Mouse (Mus musculus): ENCODE results near the gene Lzts3.

The Lzts3 gene

GRCm38 (mm10) chr2:130642684-130643369 lies at the start of gene Lzts3:
TSS of gene Lzts3 (minus strand) at chr2:130642803.
- CTCF ChIA-PET = no interaction called here

- CTCF ChIA-PET = no interaction called here
These were observed 46.4 kb upstream of the Lzts3 start for GRCm38 (mm10) chr2:130689011-130689410.

GRCm38 (mm10) chr2:130685426-130685825 lies 42.8 kb upstream of the Lzts3 start:
- CTCF ChIA-PET = no interaction called here

GRCm38 (mm10) chr2:130681531-130681930 lies 38.9 kb upstream of the Lzts3 start:
- CTCF ChIA-PET = no interaction called here

GRCm38 (mm10) chr2:130679899-130680298 lies 37.3 kb upstream of the Lzts3 start:
- CTCF ChIA-PET = no interaction called here

- CTCF ChIA-PET = no interaction called here
These were observed 36.6 kb upstream of the Lzts3 start for GRCm38 (mm10) chr2:130679154-130679553.

- CTCF ChIA-PET = no interaction called here
These were observed 34.6 kb upstream of the Lzts3 start for GRCm38 (mm10) chr2:130677211-130677610.

- CTCF ChIA-PET = interaction anchor here (0.7 kb wide), 1 partner anchor 1612 kb away, joined by 3 read pairs; no protein-coding TSS in a partner anchor
These were observed 25.0 kb upstream of the Lzts3 start, which contains the start of gene Itpa for GRCm38 (mm10) chr2:130667559-130667958. TSS of gene Itpa (plus strand) at chr2:130667610.

- CTCF ChIA-PET = no interaction called here
These were observed 21.6 kb upstream of the Lzts3 start, which contains the start of gene Ddrgk1 for GRCm38 (mm10) chr2:130664102-130664701. TSS of gene Ddrgk1 (minus strand) at chr2:130664659.

GRCm38 (mm10) chr2:130663342-130663741 lies 20.7 kb upstream of the Lzts3 start:
- CTCF ChIA-PET = no interaction called here

- CTCF ChIA-PET = no interaction called here
These were observed 15.9 kb upstream of the Lzts3 start for GRCm38 (mm10) chr2:130658530-130658929.

- CTCF ChIA-PET = no interaction called here
These were observed 14.9 kb upstream of the Lzts3 start for GRCm38 (mm10) chr2:130657541-130657940.

- CTCF ChIA-PET = interaction anchor here (0.6 kb wide), 1 partner anchor 12 kb away, joined by 11 read pairs; no protein-coding TSS in a partner anchor
These were observed 13.9 kb upstream of the Lzts3 start for GRCm38 (mm10) chr2:130656536-130656935.

GRCm38 (mm10) chr2:130655660-130656339 lies 13.2 kb upstream of the Lzts3 start:
- CTCF ChIA-PET = no interaction called here

GRCm38 (mm10) chr2:130653760-130654159 lies 11.2 kb upstream of the Lzts3 start:
- CTCF ChIA-PET = no interaction called here

GRCm38 (mm10) chr2:130653303-130653702 lies 10.7 kb upstream of the Lzts3 start:
- CTCF ChIA-PET = no interaction called here

GRCm38 (mm10) chr2:130649028-130649427 lies 6.4 kb upstream of the Lzts3 start:
- CTCF ChIA-PET = interaction anchor here (0.7 kb wide), 1 partner anchor 31 kb away, joined by 3 read pairs; no protein-coding TSS in a partner anchor

GRCm38 (mm10) chr2:130645198-130645597 lies 2.6 kb upstream of the Lzts3 start:
- CTCF ChIA-PET = no interaction called here

- CTCF ChIA-PET = no interaction called here
These were observed 374 bp downstream of the Lzts3 start for GRCm38 (mm10) chr2:130642197-130642660.

- CTCF ChIA-PET = interaction anchor here (0.6 kb wide), 1 partner anchor 498 kb away, joined by 3 read pairs; no protein-coding TSS in a partner anchor
These were observed 1.1 kb downstream of the Lzts3 start for GRCm38 (mm10) chr2:130641351-130642025.

- CTCF ChIA-PET = no interaction called here
These were observed 3.3 kb downstream of the Lzts3 start for GRCm38 (mm10) chr2:130639276-130639675.

GRCm38 (mm10) chr2:130638101-130638611 lies 4.4 kb downstream of the Lzts3 start:
- CTCF ChIA-PET = no interaction called here

Data from spleen, embryonic (tissue).